Mouse (Mus musculus): ENCODE measurements around the gene Furin.

GRCm38 (mm10) chr7:80413512-80414302 lies 8.5 kb upstream of the Furin start:
- TF ChIP-seq GATA1 (IDR thresholded peaks at IDR 0.05; ENCODE audit: low read length): no peak
- TF ChIP-seq TAL1 (IDR thresholded peaks at IDR 0.05; ENCODE audit: low read length): no peak

Data from erythroblast, embryonic 14.5 days (primary cell).